Mouse (Mus musculus): ENCODE results near the gene Anp32b.

- TF ChIP-seq CTCF (IDR thresholded peaks at IDR 0.05; ENCODE audit: extremely low read depth, insufficient read length, insufficient replicate concordance, low read depth, low read length): no peak
- no peak for TF ChIP-seq POLR2A (IDR thresholded peaks at IDR 0.05; ENCODE audit: low read depth, low read length)
These were observed 38.6 kb upstream of the Anp32b start for GRCm38 (mm10) chr4:46412113-46412512.

All from small intestine, adult 2 months (tissue).